Mouse (Mus musculus) gastrocnemius, postnatal 36 days (tissue): ENCODE measurements at regions not wholly inside any gene's neighbourhood (a gene's known extent, or its start where the extent isn't known, plus 50 kb on each side); places are given as distances from the start of the nearest gene placed in this dataset.

Experiments used
- DNase-seq, 2 experiments: peaks; one replicate each; pipeline ENCODE4 v3.0.0; 2022
- intact Hi-C: fragments of 180-260 bp; cut with DNase I; formaldehyde crosslinking; loops from one replicate; pipeline ENCODE4 v1.15.1; 2025

DNA sequence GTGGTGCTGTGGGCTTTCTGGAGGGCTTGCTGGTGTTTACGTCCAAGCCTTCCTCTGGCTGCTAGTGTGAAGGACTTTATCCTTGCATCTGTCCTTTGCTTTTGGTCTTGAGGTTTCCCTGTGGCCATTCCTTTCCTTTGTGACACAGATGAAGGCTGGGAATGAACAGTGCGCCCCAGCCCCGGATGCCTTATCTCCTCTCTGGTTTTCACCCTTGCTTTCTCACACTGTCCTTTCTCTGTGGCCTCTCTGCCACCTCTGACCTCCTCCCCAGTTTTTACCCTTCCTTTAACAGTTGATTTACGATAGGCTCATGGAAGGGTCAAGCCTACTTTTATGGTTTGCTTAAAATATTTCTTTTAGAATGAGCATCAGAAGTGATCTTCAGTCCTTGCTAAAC, 53.2 kb downstream of the Gas1 start:
- intact Hi-C loops = no loop called here
- no peak for DNase-seq

DNA sequence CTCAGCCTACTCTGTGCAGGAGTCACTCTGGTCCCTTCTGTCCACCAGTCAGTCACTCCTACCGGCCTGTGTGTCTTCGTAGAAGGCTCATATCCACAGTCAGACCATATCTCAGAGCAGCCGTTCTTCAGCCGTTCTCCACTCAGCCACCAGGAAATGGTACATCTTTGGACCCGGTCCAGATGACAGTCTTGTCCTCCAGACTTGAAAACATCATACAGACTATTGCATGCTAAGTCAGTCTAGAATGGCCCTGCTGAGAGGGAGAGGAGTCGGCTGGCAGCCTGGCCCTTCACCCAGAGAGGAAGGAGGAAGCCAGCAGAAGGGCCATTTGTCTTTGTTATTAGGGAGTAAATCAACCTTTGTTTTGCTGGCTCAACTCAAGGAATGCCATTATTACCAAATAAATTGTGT, 54.0 kb downstream of the Gas1 start:
- DNase-seq = no peak
- intact Hi-C loops = no loop called here

DNA sequence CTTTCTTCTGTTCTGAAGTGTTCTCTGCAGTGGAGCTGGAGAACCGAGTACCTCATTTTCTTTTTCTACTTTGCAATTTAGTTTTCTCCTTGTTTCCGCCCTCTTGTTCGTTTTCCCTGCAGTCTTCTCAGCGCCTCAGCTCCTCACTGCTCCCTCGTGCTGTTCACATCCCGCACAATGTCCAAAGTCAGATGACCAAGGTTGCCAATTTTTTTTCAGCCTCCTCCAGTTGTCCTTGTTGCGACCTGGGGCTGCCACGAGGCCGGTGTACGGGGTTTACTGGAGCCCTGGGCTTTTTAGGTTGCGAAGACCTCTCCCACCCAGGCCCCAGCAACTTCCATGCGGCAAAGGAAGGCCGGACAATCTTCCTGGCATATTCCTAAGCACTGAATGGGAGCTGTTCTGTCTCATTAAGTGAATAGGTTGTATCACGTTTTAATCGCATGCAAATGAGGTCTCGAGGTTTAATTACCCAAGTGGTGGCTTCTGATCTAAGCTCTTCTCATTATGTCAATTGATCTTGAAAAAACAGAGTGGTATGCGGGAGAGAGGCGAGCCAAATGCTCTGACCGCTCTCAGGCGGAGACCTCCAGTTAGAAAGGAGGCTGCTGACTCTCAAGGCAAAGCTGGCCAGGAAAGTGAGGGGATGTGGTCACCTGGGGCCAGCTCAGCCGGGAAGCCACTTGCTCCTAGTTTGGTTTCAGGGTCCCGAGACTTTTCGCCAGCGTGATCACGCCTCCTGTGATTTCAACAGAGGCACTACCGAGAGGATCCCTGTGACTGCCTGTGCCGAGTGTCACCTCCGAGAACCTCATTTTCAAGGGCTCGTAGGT, 54.6 kb downstream of the Gas1 start:
- DNase-seq = no peak
- intact Hi-C loops = no loop called here

DNA sequence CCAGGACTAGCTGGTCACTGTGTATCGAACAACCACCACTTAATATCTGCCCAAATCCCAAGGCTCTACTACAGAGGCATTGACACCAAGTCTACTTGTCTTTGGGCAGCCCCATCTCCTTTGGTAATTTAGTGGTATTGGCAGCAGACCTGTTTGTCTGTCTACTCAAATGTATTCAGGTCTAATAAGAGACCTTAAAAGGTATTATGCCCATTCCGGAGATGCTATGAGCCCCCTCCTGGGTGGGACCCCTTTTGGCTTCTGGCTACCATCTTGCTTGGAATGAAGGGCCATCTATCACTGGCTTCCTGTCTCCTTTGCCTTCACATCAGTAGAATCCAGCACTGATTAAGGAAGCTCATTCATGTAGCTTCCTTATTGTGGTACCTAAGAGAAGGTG, 65.7 kb downstream of the Gas1 start:
- intact Hi-C loops = no loop called here
- DNase-seq = no peak

DNA sequence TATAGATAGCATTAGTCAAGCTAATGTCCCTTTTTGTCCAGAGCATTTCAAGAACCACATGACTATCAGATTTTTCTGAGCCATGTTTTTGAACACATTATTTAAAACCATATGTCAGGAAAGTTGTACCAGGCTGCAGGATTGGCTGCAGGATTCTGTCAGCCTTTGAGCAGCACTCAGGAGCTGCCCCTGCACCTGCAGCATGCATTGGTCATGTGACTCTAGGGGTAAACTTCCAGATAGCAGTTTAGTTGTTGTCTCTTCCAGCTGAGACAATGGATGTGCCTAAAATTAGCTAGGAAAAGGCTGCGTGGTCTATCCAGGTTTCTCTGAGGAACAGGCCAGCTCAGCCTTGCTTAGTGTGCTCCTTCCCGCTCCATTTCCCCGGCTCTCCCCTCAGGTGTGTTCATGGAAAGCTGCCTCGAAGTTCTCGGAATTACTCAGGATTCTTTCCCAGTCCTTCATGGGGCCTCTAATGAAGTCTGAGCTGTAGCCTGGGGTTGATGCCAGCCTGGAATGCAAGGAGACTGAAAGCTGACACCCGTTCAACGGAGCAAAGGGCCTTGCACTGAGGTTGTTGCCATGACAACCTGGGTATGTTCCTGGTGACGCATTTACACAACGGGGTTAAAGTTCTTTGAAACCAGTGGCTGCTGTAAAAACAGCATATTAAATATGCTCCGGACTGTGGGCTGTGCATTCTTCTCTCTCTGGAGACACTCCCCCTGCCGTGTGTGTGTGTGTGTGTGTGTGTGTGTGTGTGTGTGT, 66.9 kb downstream of the Gas1 start:
- intact Hi-C loops = no loop called here

DNA sequence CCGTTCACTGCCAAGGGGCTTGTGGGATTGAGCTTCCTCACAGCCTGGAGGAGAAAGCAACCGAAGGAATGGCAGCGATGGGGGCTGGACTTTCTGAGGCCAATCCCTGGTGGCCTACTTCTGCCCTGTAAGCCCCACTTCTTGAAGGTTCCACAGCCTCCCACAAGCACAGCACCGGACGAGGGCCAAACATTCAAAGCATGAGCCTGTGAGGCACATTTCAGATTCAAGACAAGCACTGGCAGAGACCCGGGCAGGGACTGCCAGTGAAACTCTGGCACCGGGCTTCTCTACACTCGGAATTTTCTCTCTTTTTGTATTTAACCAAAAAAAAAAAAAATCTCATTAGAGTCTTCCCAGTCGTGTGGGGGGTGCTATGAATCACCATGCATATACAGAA, 71.9 kb downstream of the Gas1 start:
- DNase-seq = no peak
- intact Hi-C loops = no loop called here

More for the DNA sequence above, 66.9 kb downstream of the Gas1 start:
- peak in 1 of 2 experiments; percentile 59 for DNase-seq

DNA sequence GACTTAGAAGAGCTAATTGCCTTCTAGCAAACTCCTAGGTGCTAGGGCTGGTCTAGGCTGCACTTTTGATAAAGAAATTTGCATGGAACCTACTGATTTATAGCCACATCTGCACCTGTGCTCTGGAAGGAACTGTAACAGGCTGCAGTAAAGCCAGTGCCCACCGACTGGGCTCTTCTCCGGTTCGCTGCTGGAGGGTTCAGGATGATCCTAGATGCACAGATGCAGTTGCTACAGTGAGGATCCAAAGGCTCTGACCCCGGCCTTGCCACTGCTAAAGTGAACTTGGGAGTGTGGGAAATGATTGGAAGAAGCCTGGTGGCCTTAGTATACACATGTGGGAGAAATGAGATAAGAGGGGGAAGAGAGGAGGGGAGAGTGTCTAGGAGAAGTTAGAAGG, 75.5 kb downstream of the Gas1 start:
- intact Hi-C loops = no loop called here
- DNase-seq = no peak

DNA sequence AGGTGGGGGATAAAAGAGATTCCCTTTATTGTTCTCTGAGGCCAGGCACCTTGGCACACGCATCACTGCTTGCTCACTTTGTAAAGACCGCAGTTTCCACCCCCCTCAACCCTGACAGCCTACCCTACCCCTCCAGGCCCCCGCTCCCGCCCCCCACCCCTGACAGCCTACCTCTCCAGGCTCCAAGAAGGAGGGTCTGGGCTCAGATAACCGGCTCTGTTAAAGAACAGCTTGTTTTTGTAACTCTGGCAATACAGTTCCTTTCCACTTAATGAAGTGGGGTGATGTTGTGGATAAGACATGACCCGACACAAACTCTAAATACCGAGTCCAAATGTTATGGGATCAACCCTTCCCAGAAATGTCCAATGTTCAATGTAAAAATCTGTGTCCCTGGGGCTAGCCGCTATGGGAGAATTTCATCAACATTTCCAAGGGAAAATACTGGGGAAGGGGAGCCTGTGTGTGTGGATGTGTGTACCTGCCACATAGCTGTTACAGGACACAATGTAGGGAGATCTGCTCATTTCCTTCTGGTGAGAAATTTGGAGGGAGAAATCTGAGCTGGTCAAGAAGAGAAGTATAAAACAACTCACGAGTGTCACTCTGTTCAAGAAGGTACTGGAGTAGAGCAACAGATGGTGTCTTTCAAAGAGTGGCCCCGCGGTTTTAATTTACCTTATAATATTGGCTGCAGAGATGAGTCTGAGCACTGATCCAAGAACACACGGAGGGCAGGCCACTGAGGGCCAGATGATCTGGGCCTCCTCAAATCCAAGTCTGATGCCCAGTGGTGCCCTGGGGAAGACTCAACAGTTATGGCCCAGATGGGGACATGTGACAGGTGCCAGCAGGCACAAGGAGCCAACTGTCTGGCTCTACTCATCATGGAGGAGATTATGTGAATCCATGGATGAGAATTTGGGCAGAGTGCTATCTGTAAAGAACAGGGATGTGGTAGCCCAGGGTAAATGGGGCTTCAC, 76.7 kb downstream of the Gas1 start:
- intact Hi-C loops = no loop called here
- no peak for DNase-seq

DNA sequence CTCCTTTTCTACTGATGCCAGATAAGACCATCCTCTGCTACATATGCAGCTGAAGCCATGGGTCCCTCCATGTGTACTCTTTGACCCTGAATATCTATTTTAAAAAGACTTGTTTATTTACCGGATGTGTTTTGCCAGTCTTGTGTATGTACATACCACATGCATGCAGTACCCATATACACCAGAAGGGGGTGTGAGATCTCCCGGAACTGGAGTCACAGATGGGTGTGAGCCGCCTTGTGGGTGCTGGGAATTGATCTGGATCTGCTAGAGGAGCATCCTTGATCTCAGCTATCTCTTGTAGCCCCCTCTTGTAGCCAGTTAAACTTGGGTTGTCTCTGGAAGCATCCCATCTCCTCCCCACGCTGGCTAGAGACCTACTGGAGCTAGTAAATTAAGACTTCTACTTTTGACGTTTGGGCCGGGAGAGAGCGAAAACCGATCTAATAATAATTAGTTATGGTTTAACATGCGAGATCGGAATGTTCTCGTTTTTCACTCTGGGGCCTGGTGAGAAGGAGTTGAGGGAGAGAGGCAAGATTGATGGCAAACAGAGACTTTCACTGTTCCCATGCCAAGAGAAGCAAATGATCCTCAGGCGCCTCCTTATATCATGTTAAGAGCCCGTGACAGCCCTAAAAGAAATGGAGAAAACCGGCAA, 77.6 kb downstream of the Gas1 start:
- no peak for DNase-seq
- intact Hi-C loops = no loop called here

DNA sequence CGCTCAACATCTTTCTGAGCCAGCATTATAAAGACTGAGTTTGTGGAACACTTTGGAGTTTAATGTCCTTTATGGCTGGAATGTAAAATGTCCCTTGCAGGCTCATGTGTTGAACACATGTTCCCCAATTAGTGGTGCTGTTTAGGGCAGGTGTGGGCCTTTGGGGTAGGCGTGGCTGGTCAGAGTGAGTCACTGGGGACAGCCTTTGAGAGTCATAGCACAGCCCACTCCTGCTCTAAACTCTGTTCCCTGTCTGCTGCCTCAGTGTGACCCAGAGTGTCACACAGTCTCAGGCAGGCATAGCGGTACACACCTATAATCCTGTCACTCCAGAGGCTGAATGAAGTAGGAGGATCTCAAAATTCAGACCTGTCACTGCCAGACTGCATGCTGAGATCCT, 78.8 kb downstream of the Gas1 start:
- intact Hi-C loops = no loop called here
- DNase-seq = no peak

DNA sequence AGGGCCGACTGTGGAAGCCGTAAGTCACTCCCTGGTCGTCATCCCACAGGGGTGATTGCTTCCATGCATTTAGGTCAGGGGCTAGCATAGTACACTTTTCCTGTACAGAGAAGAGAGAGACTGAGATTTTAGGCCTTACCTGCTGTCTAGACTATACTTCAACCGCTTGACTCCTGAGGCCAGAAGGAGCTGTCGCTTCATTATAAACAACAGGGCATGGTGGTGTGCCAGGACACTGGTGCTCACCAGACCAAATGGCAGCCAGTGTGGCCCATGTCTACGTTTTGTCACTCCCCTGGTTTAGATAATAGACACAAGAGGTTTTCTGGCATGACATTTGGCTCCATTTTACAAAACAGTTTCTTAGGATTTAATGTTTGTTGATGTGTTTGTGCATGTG, 79.4 kb downstream of the Gas1 start:
- intact Hi-C loops = no loop called here

DNA sequence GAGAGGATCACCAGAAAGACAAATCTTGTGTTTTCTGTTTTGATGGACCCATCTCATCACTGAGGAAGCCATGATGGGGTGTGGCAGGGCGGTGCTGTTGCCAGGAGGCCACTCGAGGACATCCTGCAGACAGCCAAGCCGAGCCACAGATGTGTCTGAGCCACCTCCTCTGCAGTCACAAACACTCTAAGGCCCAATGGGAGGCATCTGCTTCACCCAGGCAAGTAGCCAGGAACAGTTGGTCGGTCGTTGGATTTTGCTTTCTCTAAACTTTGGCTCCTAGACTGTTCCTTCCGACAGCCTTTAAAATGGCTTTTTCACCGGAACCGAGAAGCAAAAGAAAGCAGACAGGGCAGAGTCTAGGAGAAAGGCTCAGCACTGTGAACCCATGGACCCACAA, 90.5 kb downstream of the Gas1 start:
- intact Hi-C loops = no loop called here
- DNase-seq = peak; percentile 47 to 54

More for the DNA sequence above, 79.4 kb downstream of the Gas1 start:
- no peak for DNase-seq

DNA sequence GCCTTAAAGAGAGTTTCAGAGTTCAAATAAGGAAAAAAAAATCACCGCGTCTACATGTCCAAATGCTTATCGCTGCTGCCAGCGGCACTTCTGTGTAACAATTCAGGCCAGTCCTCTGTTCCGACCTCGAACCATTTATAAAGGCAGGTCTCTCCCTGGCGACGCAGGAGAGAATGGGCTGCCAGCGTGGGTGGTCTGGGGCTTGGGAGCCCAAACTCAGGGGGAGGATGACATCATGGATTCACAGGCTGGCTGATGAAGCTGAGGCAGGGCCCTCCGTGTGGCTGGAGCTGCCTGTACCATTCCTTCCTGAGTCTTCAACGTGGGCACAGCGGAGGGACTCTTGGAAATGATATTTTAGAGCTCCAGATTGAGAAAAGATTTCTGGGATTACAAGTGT, 92.2 kb downstream of the Gas1 start:
- DNase-seq = peak in 1 of 2 experiments; percentile 26
- intact Hi-C loops = no loop called here

DNA sequence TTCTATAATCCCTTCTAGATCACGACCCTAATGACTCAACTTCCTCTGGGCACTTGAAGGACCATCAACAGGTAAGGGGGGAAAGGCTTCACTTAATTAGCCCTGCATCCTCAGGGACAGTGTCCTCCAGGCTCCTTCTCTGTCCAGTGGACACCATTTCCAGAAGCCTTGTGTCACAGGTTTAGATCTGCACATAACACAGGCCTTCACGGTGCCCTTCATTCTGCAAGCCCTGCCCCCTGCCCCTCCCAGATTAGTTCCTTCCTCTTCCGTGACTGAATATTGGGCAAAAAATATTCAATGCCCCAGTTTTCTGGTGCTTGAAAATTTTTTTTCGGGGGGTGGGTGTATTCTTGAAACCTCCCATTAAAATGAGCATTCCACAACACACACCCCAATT, 92.9 kb downstream of the Gas1 start:
- intact Hi-C loops = no loop called here

DNA sequence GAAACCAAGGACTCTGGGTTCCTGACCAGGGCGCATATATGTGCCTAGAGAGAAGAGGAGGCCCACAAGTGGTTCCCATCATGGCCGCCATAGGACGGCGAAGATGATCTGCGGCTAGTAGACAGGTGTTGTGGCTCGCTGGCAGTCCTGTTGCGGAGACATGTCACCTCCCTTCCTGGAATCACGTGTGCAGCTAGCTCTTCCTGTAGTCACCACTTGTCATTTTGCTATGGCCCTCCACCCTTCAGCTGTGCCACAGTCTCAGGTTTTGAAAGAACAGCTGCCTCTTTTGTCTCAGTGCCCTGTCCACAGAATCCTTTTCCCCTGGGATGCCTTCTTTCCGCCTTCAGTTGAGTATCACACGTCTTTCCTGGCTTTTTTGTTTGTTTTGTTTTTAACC, 97.1 kb downstream of the Gas1 start:
- no peak for DNase-seq
- intact Hi-C loops = no loop called here

More for the DNA sequence above, 92.9 kb downstream of the Gas1 start:
- DNase-seq = no peak

DNA sequence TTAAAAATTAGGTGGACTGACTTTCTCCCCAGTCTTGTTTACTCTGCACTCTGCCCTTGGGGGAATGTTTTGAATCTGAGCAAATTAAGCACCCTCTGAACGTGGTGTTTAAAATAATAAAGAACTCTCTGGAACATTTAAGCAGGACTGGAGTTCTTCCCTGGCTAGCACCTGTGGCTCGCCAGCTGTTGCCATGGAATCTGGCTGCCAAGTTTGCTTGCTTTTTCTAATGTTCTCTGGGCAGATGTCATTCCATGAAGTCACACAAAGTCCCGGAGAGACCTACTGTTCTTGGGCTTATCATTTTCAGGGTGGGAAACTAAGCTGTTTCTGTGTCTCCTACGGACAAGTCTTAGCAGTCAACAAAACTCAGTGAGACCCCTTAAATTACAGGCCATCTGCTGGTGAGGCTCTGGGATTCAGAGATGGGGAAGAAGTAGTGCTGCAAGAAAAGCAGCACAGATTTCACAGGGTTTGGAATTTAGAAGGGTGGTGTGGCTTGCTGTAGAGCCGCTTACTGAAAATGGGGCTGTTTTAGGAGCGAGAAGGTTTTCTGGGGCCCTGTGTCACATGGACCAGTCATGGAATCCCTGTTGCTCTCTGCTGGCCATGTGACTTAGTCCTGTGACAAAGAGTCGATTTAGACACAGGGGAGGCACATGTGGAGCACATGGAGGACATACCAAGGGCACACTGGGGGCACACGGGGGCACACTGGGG, 98.7 kb downstream of the Gas1 start:
- intact Hi-C loops = no loop called here
- DNase-seq = peak in 1 of 2 experiments; percentile 50

DNA sequence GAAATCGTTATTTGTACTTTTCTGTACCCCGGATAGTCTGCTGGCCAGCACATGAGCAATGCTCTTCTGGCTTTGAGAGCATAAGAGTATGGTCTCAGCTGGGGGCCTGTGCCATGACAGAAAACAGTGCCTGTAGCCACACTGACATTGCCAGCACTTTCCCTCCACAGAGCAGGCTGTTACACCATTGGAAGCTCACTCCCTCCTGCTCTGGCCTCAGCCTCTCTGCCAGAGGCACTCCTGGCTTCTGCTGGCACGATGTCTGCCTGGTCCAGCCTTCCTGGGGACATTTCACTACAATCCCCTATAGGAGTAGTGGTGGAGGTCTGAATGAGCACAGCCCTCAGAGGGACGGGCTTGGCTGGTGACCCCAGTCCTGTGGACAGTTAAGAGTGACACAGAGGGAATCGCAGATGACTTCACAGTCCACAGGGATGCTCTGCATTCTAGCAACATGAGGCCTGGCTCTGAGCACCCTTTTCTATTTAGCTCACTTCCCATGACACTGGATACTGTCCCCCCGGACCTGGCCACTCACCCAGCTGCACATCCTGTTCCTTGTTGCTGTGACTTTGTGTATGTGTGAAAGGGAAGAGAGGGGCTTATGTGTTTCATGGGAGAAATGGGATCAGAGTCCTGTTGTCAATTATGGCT, 100.9 kb downstream of the Gas1 start:
- intact Hi-C loops = no loop called here
- DNase-seq = no peak

DNA sequence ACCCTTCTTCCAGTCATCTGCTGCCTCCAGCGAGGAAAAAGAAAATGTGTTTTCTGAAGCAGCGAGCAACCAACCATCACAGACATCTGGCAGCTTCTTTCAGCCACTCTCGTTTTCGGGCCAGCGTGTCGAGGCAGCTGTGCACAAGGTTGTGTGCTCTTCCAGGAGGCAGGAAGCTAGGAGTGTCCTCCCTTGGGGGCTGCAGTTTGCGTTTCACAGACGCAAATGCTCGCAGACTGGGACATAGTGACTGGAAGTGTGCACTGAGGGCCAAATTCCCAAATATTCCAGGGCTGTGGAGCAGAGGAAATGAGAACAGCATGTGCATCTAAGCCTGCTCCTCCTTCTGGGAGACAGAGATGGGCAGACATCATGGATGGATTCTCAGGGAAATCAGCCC, 105.6 kb downstream of the Gas1 start:
- intact Hi-C loops = no loop called here
- DNase-seq = peak; percentile 38 to 71

DNA sequence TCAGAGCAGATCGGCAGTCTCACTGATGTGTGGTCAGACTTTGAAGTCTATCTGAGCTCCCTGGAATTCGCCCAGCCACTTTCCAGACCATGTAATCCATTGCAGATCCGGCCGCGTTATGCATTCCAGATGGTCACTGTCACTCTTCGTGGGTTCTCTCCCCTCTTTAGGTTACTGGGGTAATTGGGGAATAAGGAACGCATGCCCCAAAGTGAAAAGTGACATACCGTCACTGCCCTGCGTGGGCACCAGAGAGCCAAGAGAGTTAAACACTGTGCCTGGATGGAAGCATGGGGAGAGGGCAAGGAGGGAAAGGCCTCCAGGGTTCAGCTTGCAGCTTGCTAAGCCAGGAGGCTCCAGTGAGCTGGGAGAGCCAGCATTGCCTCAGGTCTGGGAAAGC, 108.0 kb downstream of the Gas1 start:
- peak in 1 of 2 experiments; percentile 31 for DNase-seq
- intact Hi-C loops = no loop called here
